In genomic region chr10:80535071-80535470, GRCm38 (mm10) we compare ENCODE assay signal across 11 mouse cellular contexts. TPM values are rescaled to one million over a fixed set of nuclear protein-coding genes. Genes with fewer than 3 reads are reported as not detected.
DNase-seq lines count a peak whose midpoint lies in the region; ATAC-seq and TF ChIP-seq lines count a peak whose summit lies in the region.
"Had no signal": no experiment of that assay in that cellular context is flagged by ENCODE, and none has a peak within 500 bp of the region (broad histone marks: within the 10 kb centered on the region; RNA-seq: fewer than 3 reads in every experiment).

No protein-coding gene starts in this region.

- H3K27me3 ChIP-seq in hindbrain, embryonic 10.5 days (ENCODE audit: insufficient read depth, poor library complexity, severe bottlenecking), result peaks cover 56% of the 10 kb centered on the region
- H3K27me3 ChIP-seq in hindbrain, embryonic 14.5 days (ENCODE audit: control insufficient read depth, insufficient read depth, low read length), result peaks cover 41% of the 10 kb centered on the region
- H3K27me3 ChIP-seq in intestine, embryonic 15.5 days (replicated peaks), result peaks cover 33% of the 10 kb centered on the region
- peaks cover 7% of the 10 kb centered on the region for H3K27me3 ChIP-seq in small intestine, adult 2 months (ENCODE audit: control insufficient read depth, insufficient read depth, low read length)
- H3K27me3 ChIP-seq: Patski had no signal

- peak overlapping the region; percentile 18 for H3K4me3 ChIP-seq in hindbrain, embryonic 10.5 days
- H3K4me3 ChIP-seq in hindbrain, embryonic 14.5 days (replicated peaks; ENCODE audit: low read length), result no peak overlapping the region
- peak overlapping the region; percentile 38 for H3K4me3 ChIP-seq in bone marrow, adult 2 months (replicated peaks; ENCODE audit: control insufficient read depth, low read depth, low read length)
- no peak overlapping the region for H3K4me3 ChIP-seq in intestine, embryonic 15.5 days (replicated peaks)
- H3K4me3 ChIP-seq in small intestine, adult 2 months (ENCODE audit: low read depth, low read length), result peak overlapping the region; percentile 23
- H3K4me3 ChIP-seq: neural tube, embryonic 13.5 days had no signal

- peaks cover 46% of the 10 kb centered on the region for H3K4me1 ChIP-seq in hindbrain, embryonic 10.5 days (replicated peaks)
- no peaks in the 10 kb centered on the region; the same call in 1 of the 2 replicates for H3K4me1 ChIP-seq in hindbrain, embryonic 14.5 days (replicated peaks; ENCODE audit: control insufficient read depth, insufficient read depth, low read length)
- H3K4me1 ChIP-seq in bone marrow, adult 2 months (ENCODE audit: control insufficient read depth, insufficient read depth, low read length), result peaks cover 7% of the 10 kb centered on the region
- H3K4me1 ChIP-seq in intestine, embryonic 15.5 days (replicated peaks), result peaks cover 15% of the 10 kb centered on the region
- peaks cover 8% of the 10 kb centered on the region for H3K4me1 ChIP-seq in small intestine, adult 2 months (ENCODE audit: control insufficient read depth, insufficient read depth, insufficient read length, low read length)
- H3K4me1 ChIP-seq: neural tube, embryonic 13.5 days had no signal

- ATAC-seq in hindbrain, embryonic 14.5 days (ENCODE audit: low FRiP score), result no peak
- ATAC-seq in intestine, embryonic 15.5 days, result no peak
- ATAC-seq in megakaryocyte-erythroid progenitor cell, adult 5-6 weeks (replicated peaks; ENCODE audit: low FRiP score, low TSS enrichment, poor library complexity, severe bottlenecking), result no peak
- ATAC-seq: Patski had no signal

- H3K4me2 ChIP-seq in hindbrain, embryonic 14.5 days (replicated peaks), result no peak overlapping the region; the same call in 1 of the 2 replicates
- H3K4me2 ChIP-seq in intestine, embryonic 15.5 days (replicated peaks), result peak overlapping the region; percentile 38
- H3K4me2 ChIP-seq: neural tube, embryonic 13.5 days had no signal

- no peak overlapping the region for H3K9ac ChIP-seq in hindbrain, embryonic 14.5 days
- H3K9ac ChIP-seq in intestine, embryonic 15.5 days, result no peak overlapping the region
- H3K9ac ChIP-seq: neural tube, embryonic 13.5 days had no signal

- no peak for TF ChIP-seq CTCF in bone marrow, adult 2 months (IDR thresholded peaks at IDR 0.05; ENCODE audit: control insufficient read depth, insufficient read depth, low read length)
- TF ChIP-seq CTCF in small intestine, adult 2 months (IDR thresholded peaks at IDR 0.05; ENCODE audit: extremely low read depth, insufficient read length, insufficient replicate concordance, low read depth, low read length), result no peak

- DNase-seq in hindbrain, embryonic 10.5 days (ENCODE audit: low spot score), result no peak
- no peak for DNase-seq in hindbrain, embryonic 14.5 days (ENCODE audit: low spot score)
- DNase-seq in urinary bladder, postnatal 10 days (ENCODE audit: low spot score), result no peak
- DNase-seq in frontal cortex, postnatal 25 days (ENCODE audit: low spot score in 2 of 2), result no peak

- TF ChIP-seq POLR2A in bone marrow, adult 2 months (IDR thresholded peaks at IDR 0.05; ENCODE audit: borderline replicate concordance, control insufficient read depth, low read depth, low read length), result no peak
- no peak for TF ChIP-seq POLR2A in small intestine, adult 2 months (IDR thresholded peaks at IDR 0.05; ENCODE audit: low read depth, low read length)

- 17% methylated on average over 14 of the region's 14 CpGs for WGBS in hindbrain, embryonic 10.5 days
- 13% methylated on average over 14 of the region's 14 CpGs for WGBS in hindbrain, embryonic 14.5 days
- 5% methylated on average over 14 of the region's 14 CpGs for WGBS in bone marrow, adult 2 months
- 10% methylated on average over 14 of the region's 14 CpGs for WGBS in intestine, embryonic 15.5 days
- 7% methylated on average over 14 of the region's 14 CpGs for WGBS in small intestine, adult 2 months

- no peaks in the 10 kb centered on the region for H3K36me3 ChIP-seq in hindbrain, embryonic 10.5 days
- no peaks in the 10 kb centered on the region for H3K36me3 ChIP-seq in hindbrain, embryonic 14.5 days (replicated peaks; ENCODE audit: control insufficient read depth, insufficient read depth)
- no peaks in the 10 kb centered on the region for H3K36me3 ChIP-seq in intestine, embryonic 15.5 days
- no peaks in the 10 kb centered on the region for H3K36me3 ChIP-seq in small intestine, adult 2 months (ENCODE audit: control insufficient read depth, insufficient read depth, low read length)
- H3K36me3 ChIP-seq: neural tube, embryonic 13.5 days had no signal

- no peaks in the 10 kb centered on the region for H3K9me3 ChIP-seq in hindbrain, embryonic 10.5 days
- H3K9me3 ChIP-seq in hindbrain, embryonic 14.5 days (ENCODE audit: control insufficient read depth, low read length), result no peaks in the 10 kb centered on the region
- no peaks in the 10 kb centered on the region for H3K9me3 ChIP-seq in intestine, embryonic 15.5 days
- H3K9me3 ChIP-seq: neural tube, embryonic 13.5 days had no signal

- H3K27ac ChIP-seq in hindbrain, embryonic 10.5 days, result no peak overlapping the region
- no peak overlapping the region for H3K27ac ChIP-seq in hindbrain, embryonic 14.5 days
- peak overlapping the region; percentile 56 for H3K27ac ChIP-seq in bone marrow, adult 2 months (ENCODE audit: control insufficient read depth, insufficient read depth, low read depth, low read length, poor library complexity)
- H3K27ac ChIP-seq in intestine, embryonic 15.5 days, result no peak overlapping the region
- H3K27ac ChIP-seq in small intestine, adult 2 months (ENCODE audit: insufficient read depth, low read depth, low read length), result no peak overlapping the region
- H3K27ac ChIP-seq: neural tube, embryonic 13.5 days had no signal

RNA-seq across cellular contexts. Expression of gene Atp8b3, which starts 3.9 kb away (rescaled TPM):
- 0.56 and 0.90 TPM in 2 replicates for polyA plus RNA-seq in hindbrain, embryonic 10.5 days (2016; fragmentation: Nextera tagmentation; extraction: Ambion mirVana)
- polyA plus RNA-seq in hindbrain, embryonic 14.5 days (2014; fragmentation: Nextera tagmentation; extraction: Ambion mirVana), result 0.87 and 1.1 TPM in 2 replicates
- not detected in 2 replicates for polyA plus RNA-seq in bone marrow, adult 2 months (2011; ENCODE audit: insufficient read depth, insufficient read length, low replicate concordance, missing spikeins)
- polyA plus RNA-seq in intestine, embryonic 15.5 days (2015; fragmentation: Nextera tagmentation; extraction: Ambion mirVana), result 0.09 and 0.19 TPM in 2 replicates
- not detected in 2 replicates for polyA plus RNA-seq in small intestine, adult 2 months (2012; rRNA removed)
- total RNA-seq in megakaryocyte-erythroid progenitor cell, adult 5-6 weeks (2014; fragmentation: Nextera tagmentation), result not detected in 2 replicates
- total RNA-seq in megakaryocyte-erythroid progenitor cell, adult 5-6 weeks (2017), result not detected in 2 replicates
- polyA plus RNA-seq: heart, postnatal 0 days had no signal

RNA-seq across cellular contexts. Expression of gene Rexo1, which starts 26.3 kb away (rescaled TPM):
- polyA plus RNA-seq in hindbrain, embryonic 10.5 days (2016; fragmentation: Nextera tagmentation; extraction: Ambion mirVana), result 33.3 and 38.5 TPM in 2 replicates
- 29.0 and 30.8 TPM in 2 replicates for polyA plus RNA-seq in hindbrain, embryonic 14.5 days (2014; fragmentation: Nextera tagmentation; extraction: Ambion mirVana)
- 46.3 and 55.3 TPM in 2 replicates for polyA plus RNA-seq in bone marrow, adult 2 months (2011; ENCODE audit: insufficient read depth, insufficient read length, low replicate concordance, missing spikeins)
- polyA plus RNA-seq in intestine, embryonic 15.5 days (2015; fragmentation: Nextera tagmentation; extraction: Ambion mirVana), result 23.6 and 25.0 TPM in 2 replicates
- polyA plus RNA-seq in small intestine, adult 2 months (2012; rRNA removed), result 33.1 and 63.7 TPM in 2 replicates
- total RNA-seq in megakaryocyte-erythroid progenitor cell, adult 5-6 weeks (2014; fragmentation: Nextera tagmentation), result 52.1 and 57.1 TPM in 2 replicates
- total RNA-seq in megakaryocyte-erythroid progenitor cell, adult 5-6 weeks (2017), result 9.8 and 15.3 TPM in 2 replicates

RNA-seq across cellular contexts. Expression of gene Onecut3, which starts 40.4 kb away (rescaled TPM):
- polyA plus RNA-seq in hindbrain, embryonic 10.5 days (2016; fragmentation: Nextera tagmentation; extraction: Ambion mirVana), result 1.1 and 2.0 TPM in 2 replicates
- polyA plus RNA-seq in hindbrain, embryonic 14.5 days (2014; fragmentation: Nextera tagmentation; extraction: Ambion mirVana), result 1.5 and 2.3 TPM in 2 replicates
- polyA plus RNA-seq in bone marrow, adult 2 months (2011; ENCODE audit: insufficient read depth, insufficient read length, low replicate concordance, missing spikeins), result not detected in 2 replicates
- polyA plus RNA-seq in intestine, embryonic 15.5 days (2015; fragmentation: Nextera tagmentation; extraction: Ambion mirVana), result 0.06 and 0.10 TPM in 2 replicates
- 0.29 and 2.8 TPM in 2 replicates for polyA plus RNA-seq in small intestine, adult 2 months (2012; rRNA removed)
- not detected in 2 replicates for total RNA-seq in megakaryocyte-erythroid progenitor cell, adult 5-6 weeks (2014; fragmentation: Nextera tagmentation)
- not detected in 2 replicates for total RNA-seq in megakaryocyte-erythroid progenitor cell, adult 5-6 weeks (2017)
- polyA plus RNA-seq: heart, postnatal 0 days; Patski had no signal

RNA-seq across cellular contexts. Expression of gene Klf16, which starts 42.0 kb away (rescaled TPM):
- 6.9 and 7.3 TPM in 2 replicates for polyA plus RNA-seq in hindbrain, embryonic 10.5 days (2016; fragmentation: Nextera tagmentation; extraction: Ambion mirVana)
- 5.1 and 5.3 TPM in 2 replicates for polyA plus RNA-seq in hindbrain, embryonic 14.5 days (2014; fragmentation: Nextera tagmentation; extraction: Ambion mirVana)
- 13.4 and 18.6 TPM in 2 replicates for polyA plus RNA-seq in bone marrow, adult 2 months (2011; ENCODE audit: insufficient read depth, insufficient read length, low replicate concordance, missing spikeins)
- 8.3 TPM in 2 replicates for polyA plus RNA-seq in intestine, embryonic 15.5 days (2015; fragmentation: Nextera tagmentation; extraction: Ambion mirVana)
- 18.4 and 33.2 TPM in 2 replicates for polyA plus RNA-seq in small intestine, adult 2 months (2012; rRNA removed)
- 21.0 and 24.9 TPM in 2 replicates for total RNA-seq in megakaryocyte-erythroid progenitor cell, adult 5-6 weeks (2014; fragmentation: Nextera tagmentation)
- total RNA-seq in megakaryocyte-erythroid progenitor cell, adult 5-6 weeks (2017), result 7.2 and 14.6 TPM in 2 replicates

RNA-seq across cellular contexts. Expression of gene Abhd17a, which starts 55.1 kb away (rescaled TPM):
- 89.1 and 109 TPM in 2 replicates for polyA plus RNA-seq in hindbrain, embryonic 10.5 days (2016; fragmentation: Nextera tagmentation; extraction: Ambion mirVana)
- 157 and 174 TPM in 2 replicates for polyA plus RNA-seq in hindbrain, embryonic 14.5 days (2014; fragmentation: Nextera tagmentation; extraction: Ambion mirVana)
- polyA plus RNA-seq in bone marrow, adult 2 months (2011; ENCODE audit: insufficient read depth, insufficient read length, low replicate concordance, missing spikeins), result 44.4 and 53.1 TPM in 2 replicates
- polyA plus RNA-seq in intestine, embryonic 15.5 days (2015; fragmentation: Nextera tagmentation; extraction: Ambion mirVana), result 95.7 and 101 TPM in 2 replicates
- 381 and 644 TPM in 2 replicates for polyA plus RNA-seq in small intestine, adult 2 months (2012; rRNA removed)
- total RNA-seq in megakaryocyte-erythroid progenitor cell, adult 5-6 weeks (2014; fragmentation: Nextera tagmentation), result 55.0 and 63.1 TPM in 2 replicates
- total RNA-seq in megakaryocyte-erythroid progenitor cell, adult 5-6 weeks (2017), result 13.7 and 19.4 TPM in 2 replicates

Comparison
In these comparisons a context has a peak if more than half of its experiments do, and no peak if none do; other contexts are left out.
1. H3K4me3 ChIP-seq: peak in hindbrain, embryonic 10.5 days (single experiment), bone marrow, adult 2 months (single experiment) and small intestine, adult 2 months (single experiment); none in hindbrain, embryonic 14.5 days (single experiment) and intestine, embryonic 15.5 days (single experiment).